Mouse (Mus musculus): ENCODE results near the gene Apba2. TPM values are rescaled to one million over a fixed set of nuclear protein-coding genes. Genes with fewer than 3 reads are reported as not detected.

Apba2 gene
- polyA plus RNA-seq, 1 experiment = not detected

- Histone ChIP-seq H3K4me3 (ENCODE audit: insufficient read depth, low read length) (no peak overlapping the region), H3K27ac (ENCODE audit: insufficient read depth, low read depth, low read length) (no peak overlapping the region), H3K4me1 (ENCODE audit: control insufficient read depth, insufficient read depth, low read length) (no peaks in the 10 kb centered on the region)
- TF ChIP-seq CTCF (IDR thresholded peaks at IDR 0.05; ENCODE audit: low read depth, low read length) = no peak
- no peak for TF ChIP-seq POLR2A (IDR thresholded peaks at IDR 0.05; ENCODE audit: borderline replicate concordance, low read depth, low read length)
These were observed 20.3 kb downstream of the Apba2 start for GRCm38 (mm10) chr7:64521695-64522408.

GRCm38 (mm10) chr7:64522409-64522730 lies 20.9 kb downstream of the Apba2 start:
- no peak for TF ChIP-seq POLR2A (IDR thresholded peaks at IDR 0.05; ENCODE audit: borderline replicate concordance, low read depth, low read length)
- TF ChIP-seq CTCF (IDR thresholded peaks at IDR 0.05; ENCODE audit: low read depth, low read length) = no peak
- no peak overlapping the region for H3K27ac ChIP-seq (ENCODE audit: insufficient read depth, low read depth, low read length)
- H3K4me3 ChIP-seq (ENCODE audit: insufficient read depth, low read length) = no peak overlapping the region
- no peaks in the 10 kb centered on the region for H3K4me1 ChIP-seq (ENCODE audit: control insufficient read depth, insufficient read depth, low read length)

DNA sequence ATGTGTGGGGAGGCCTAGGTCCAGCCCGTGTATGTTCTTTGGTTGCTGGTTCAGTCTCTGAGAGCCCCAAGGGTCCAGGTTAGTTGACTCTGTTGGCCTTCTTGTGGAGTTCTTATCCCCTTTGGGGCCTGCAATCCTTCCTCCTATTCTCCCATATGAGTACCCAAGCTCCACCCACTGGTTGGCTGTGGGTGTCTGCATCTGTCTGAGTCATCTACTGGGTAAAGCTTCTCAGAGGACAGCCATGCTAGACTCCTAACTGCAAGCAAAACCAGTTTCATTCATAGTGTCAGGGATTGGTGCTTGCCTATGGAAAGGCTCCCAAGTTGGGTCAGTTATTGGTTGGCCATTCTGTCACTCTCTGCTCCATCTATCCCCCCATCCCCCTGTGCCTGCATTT lies 29.8 kb downstream of the Apba2 start:
- TF ChIP-seq POLR2A (IDR thresholded peaks at IDR 0.05; ENCODE audit: borderline replicate concordance, low read depth, low read length) = no peak
- no peak for TF ChIP-seq CTCF (IDR thresholded peaks at IDR 0.05; ENCODE audit: low read depth, low read length)
- Histone ChIP-seq H3K27ac (ENCODE audit: insufficient read depth, low read depth, low read length) (no peak overlapping the region), H3K4me1 (ENCODE audit: control insufficient read depth, insufficient read depth, low read length) (no peaks in the 10 kb centered on the region), H3K4me3 (ENCODE audit: insufficient read depth, low read length) (no peak overlapping the region)

GRCm38 (mm10) chr7:64533374-64533773 lies 31.9 kb downstream of the Apba2 start:
- H3K4me1 ChIP-seq (ENCODE audit: control insufficient read depth, insufficient read depth, low read length) = no peaks in the 10 kb centered on the region
- H3K27ac ChIP-seq (ENCODE audit: insufficient read depth, low read depth, low read length) = no peak overlapping the region
- H3K4me3 ChIP-seq (ENCODE audit: insufficient read depth, low read length) = no peak overlapping the region
- no peak for TF ChIP-seq CTCF (IDR thresholded peaks at IDR 0.05; ENCODE audit: low read depth, low read length)
- TF ChIP-seq POLR2A (IDR thresholded peaks at IDR 0.05; ENCODE audit: borderline replicate concordance, low read depth, low read length) = no peak

DNA sequence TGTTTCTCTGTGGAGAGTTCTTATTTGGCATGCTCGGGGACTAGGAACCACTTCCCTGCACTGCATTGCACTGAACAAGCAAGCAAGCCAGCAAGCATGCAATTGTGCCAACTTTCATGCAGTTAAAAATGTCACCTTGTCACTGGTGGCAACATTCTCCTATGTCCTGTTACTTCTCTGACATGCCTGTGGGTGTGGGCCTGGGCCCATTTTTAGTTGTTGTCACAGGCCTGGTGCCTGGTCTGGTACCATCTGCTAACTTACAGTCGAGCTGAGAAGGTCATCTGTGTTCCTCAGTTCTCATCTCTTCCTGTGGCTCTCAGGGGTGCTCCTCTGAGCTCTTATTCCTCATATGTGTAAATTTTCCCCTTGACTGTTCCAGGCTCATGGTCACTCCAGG lies 33.8 kb downstream of the Apba2 start:
- Histone ChIP-seq H3K27ac (ENCODE audit: insufficient read depth, low read depth, low read length) (no peak overlapping the region), H3K4me3 (ENCODE audit: insufficient read depth, low read length) (no peak overlapping the region), H3K4me1 (ENCODE audit: control insufficient read depth, insufficient read depth, low read length) (no peaks in the 10 kb centered on the region)
- no peak for TF ChIP-seq POLR2A (IDR thresholded peaks at IDR 0.05; ENCODE audit: borderline replicate concordance, low read depth, low read length)
- TF ChIP-seq CTCF (IDR thresholded peaks at IDR 0.05; ENCODE audit: low read depth, low read length) = no peak

- Histone ChIP-seq H3K4me3 (ENCODE audit: insufficient read depth, low read length) (no peak overlapping the region), H3K4me1 (ENCODE audit: control insufficient read depth, insufficient read depth, low read length) (no peaks in the 10 kb centered on the region), H3K27ac (ENCODE audit: insufficient read depth, low read depth, low read length) (no peak overlapping the region)
- TF ChIP-seq CTCF (IDR thresholded peaks at IDR 0.05; ENCODE audit: low read depth, low read length) (no peak), POLR2A (IDR thresholded peaks at IDR 0.05; ENCODE audit: borderline replicate concordance, low read depth, low read length) (no peak)
These were observed 38.1 kb downstream of the Apba2 start for GRCm38 (mm10) chr7:64539450-64540148.

DNA sequence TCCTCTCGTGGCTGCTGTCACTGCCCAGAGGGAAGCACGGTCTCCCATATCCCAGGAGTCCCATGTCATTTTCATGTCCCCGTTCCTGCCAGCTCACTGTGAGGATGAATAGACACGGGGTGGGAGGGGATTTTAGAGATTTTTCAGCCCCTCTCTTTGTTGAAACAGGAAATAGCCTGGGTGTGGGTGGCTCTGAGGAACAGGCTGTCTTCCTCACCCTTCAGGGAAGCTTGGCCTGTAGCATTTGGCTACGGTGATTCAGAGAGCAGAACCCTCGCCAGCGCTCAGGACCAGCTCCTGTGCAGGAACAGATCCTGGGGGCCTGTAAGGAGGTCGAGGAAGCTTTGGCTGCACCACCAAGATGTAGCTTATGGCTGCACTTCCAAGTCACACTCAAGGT lies 45.3 kb downstream of the Apba2 start:
- Histone ChIP-seq H3K4me1 (ENCODE audit: control insufficient read depth, insufficient read depth, low read length) (no peaks in the 10 kb centered on the region), H3K4me3 (ENCODE audit: insufficient read depth, low read length) (no peak overlapping the region), H3K27ac (ENCODE audit: insufficient read depth, low read depth, low read length) (no peak overlapping the region)
- TF ChIP-seq POLR2A (IDR thresholded peaks at IDR 0.05; ENCODE audit: borderline replicate concordance, low read depth, low read length) (no peak), CTCF (IDR thresholded peaks at IDR 0.05; ENCODE audit: low read depth, low read length) (no peak)

- no peak for TF ChIP-seq CTCF (IDR thresholded peaks at IDR 0.05; ENCODE audit: low read depth, low read length)
- TF ChIP-seq POLR2A (IDR thresholded peaks at IDR 0.05; ENCODE audit: borderline replicate concordance, low read depth, low read length) = no peak
These were observed 49.4 kb downstream of the Apba2 start for GRCm38 (mm10) chr7:64550856-64551255.

DNA sequence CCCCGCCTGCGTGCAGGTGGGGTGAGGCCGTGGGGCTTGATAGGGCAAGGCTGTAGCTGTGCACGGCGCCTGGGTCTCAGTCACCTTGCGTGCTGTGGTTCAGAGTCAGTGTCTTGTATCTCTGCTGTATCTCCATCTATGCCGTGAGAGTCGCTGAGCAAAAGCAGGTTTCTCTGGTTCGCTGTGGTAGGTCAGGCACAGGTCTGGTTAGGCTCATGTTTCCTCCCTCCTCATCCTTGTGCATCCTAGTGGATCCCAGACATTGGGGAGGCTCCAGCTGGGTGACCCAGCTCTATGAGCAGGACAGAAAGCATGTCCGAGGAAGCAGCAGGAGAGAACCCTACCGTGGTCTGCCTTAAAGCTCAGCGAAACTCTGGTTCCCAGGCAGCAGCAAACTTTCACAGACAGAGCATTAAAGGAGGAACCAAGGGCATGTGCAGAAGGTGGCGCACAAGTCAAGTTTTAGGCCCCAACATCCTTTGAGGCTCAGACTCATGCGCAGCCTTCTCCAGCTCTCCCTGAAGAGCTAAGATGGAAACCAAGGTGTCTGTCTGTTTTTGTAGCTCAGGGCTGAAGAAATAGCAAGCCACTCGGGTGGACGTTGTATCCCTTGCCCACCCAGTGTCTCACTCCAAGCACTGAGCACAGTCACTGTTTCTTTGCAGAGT lies 51.2 kb downstream of the Apba2 start:
- TF ChIP-seq POLR2A (IDR thresholded peaks at IDR 0.05; ENCODE audit: borderline replicate concordance, low read depth, low read length) = no peak
- no peak for TF ChIP-seq CTCF (IDR thresholded peaks at IDR 0.05; ENCODE audit: low read depth, low read length)
- Histone ChIP-seq H3K27ac (ENCODE audit: insufficient read depth, low read depth, low read length) (no peak overlapping the region), H3K4me1 (ENCODE audit: control insufficient read depth, insufficient read depth, low read length) (no peaks in the 10 kb centered on the region), H3K4me3 (ENCODE audit: insufficient read depth, low read length) (no peak overlapping the region)

More at GRCm38 (mm10) chr7:64550856-64551255, 49.4 kb downstream of the Apba2 start:
- Histone ChIP-seq H3K4me1 (ENCODE audit: control insufficient read depth, insufficient read depth, low read length) (no peaks in the 10 kb centered on the region), H3K27ac (ENCODE audit: insufficient read depth, low read depth, low read length) (no peak overlapping the region), H3K4me3 (ENCODE audit: insufficient read depth, low read length) (no peak overlapping the region)
